Mouse (Mus musculus) B cell, adult 2 months (primary cell): ENCODE results near the gene 1600002K03Rik.

Experiments
- DNase-seq, 2 experiments: peaks; one replicate each; pipeline ENCODE4 v3.0.0; 2022

The 1600002K03Rik gene

DNA sequence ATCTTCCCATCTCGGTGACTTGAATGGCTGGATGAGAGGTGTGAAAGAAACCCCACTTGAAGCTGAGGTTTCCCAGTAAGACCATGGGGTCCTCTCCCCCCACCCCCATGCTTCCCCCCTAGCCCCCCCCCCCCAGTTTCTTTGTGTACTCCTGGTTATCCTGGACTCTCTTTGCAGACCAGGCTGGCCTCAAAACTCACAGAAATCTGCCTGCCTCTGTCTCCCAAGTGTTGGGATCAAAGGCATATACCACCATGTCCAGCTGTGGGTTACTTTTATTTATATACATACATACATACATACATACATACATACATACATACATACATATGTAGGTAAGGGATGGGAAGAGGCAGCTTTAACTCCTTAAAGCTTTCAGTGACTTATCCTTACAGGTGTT lies 3.7 kb upstream of the 1600002K03Rik start:
- no peak for DNase-seq

DNA sequence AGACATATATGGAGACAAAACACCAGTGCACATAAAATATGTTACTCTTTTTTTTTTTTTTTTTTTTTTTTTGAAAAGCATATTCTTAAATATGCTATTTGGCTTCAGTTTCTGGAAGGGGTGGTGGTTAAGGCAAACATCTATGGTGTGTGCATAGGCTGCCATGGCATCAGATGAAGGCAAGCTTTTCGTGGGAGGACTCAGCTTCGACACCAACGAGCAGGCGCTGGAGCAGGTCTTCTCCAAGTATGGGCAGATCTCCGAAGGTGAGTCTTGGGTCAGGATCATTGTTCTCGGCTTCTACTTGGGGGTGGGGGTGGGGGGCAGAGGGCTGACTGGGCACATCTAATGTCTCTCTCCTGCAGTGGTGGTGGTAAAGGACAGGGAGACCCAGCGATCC lies 3.1 kb upstream of the 1600002K03Rik start:
- no peak for DNase-seq

DNA sequence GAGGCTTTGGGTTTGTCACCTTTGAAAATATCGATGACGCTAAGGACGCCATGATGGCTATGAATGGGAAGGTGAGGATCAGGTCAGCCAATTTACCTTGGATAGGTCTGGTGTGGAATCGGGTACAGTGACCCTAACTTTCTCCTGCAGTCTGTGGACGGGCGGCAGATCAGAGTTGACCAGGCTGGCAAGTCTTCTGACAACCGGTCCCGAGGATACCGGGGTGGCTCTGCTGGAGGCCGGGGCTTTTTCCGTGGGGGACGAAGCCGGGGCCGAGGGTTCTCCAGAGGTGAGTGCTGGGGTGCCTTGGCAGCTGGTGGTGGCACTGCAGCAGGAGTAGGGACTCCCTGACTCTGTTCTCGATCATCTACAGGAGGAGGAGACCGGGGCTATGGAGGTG lies 2.7 kb upstream of the 1600002K03Rik start:
- no peak for DNase-seq

- no peak for DNase-seq
Measured at GRCm38 (mm10) chr10:80170601-80171021, 2.1 kb upstream of the 1600002K03Rik start.

DNA sequence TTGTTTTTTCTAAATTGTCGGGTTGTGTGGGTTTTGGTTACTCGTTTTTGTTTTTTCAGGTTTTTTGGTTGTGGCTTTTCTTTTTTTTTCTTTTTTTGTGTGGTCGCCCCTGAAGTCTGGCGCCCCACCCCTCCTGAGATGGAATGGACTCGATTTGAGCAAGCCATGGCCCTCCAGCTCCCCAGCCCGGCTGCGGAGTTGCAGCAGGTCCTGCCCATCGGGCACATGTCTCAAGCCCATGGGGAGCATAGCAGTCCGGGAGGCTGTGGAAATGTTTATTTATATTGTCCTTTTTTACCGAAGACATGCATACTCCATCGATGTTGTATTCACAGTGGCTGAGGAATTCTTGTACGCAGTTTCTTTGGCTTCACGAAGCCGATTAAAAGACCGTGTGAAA lies 1.5 kb upstream of the 1600002K03Rik start:
- no peak for DNase-seq

- no peak for DNase-seq
Measured at GRCm38 (mm10) chr10:80171760-80172526, 801 bp upstream of the 1600002K03Rik start.

- no peak for DNase-seq
Measured at GRCm38 (mm10) chr10:80173358-80173757, 614 bp downstream of the 1600002K03Rik start.

GRCm38 (mm10) chr10:80173955-80174640 lies 1.4 kb downstream of the 1600002K03Rik start:
- DNase-seq, result no peak

GRCm38 (mm10) chr10:80174705-80175104 lies 2.0 kb downstream of the 1600002K03Rik start:
- peak; percentile 55 to 57 for DNase-seq

DNA sequence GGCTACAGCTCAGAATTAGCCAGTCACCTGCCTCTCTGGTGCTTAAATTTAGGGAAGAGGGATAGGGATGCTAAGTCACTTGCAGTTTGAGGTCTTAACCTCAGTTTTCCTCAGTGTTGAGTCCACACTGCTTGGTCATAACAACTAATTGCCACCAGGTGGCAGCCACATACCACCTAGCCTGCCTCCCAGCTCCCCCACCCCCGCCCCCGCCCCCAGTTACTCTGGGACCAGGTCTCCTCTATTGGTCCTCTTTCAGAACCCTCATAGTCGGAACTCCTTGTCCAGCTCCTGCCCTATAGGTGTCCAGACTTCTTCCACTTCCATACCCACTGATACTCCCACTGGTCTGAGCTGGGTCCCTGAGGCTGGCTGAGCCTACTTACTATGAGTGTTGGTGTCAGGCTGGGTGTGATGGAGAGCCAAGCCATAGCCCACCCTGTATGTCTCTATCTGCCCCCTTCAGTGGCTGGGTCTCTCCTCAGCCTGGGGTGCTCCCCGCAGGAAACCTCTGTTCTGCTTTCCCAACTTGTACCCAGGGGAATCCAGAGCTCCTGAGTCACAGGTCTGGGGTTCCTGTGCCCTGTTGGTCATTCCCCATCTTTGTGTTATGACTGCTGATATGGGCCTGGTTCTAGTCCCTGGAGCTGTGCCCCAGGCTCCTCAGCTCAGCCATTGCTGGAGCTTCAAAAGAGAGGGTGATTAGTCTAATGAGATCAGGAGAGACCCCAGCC lies 3.0 kb downstream of the 1600002K03Rik start:
- peak; percentile 54 to 59 for DNase-seq

DNA sequence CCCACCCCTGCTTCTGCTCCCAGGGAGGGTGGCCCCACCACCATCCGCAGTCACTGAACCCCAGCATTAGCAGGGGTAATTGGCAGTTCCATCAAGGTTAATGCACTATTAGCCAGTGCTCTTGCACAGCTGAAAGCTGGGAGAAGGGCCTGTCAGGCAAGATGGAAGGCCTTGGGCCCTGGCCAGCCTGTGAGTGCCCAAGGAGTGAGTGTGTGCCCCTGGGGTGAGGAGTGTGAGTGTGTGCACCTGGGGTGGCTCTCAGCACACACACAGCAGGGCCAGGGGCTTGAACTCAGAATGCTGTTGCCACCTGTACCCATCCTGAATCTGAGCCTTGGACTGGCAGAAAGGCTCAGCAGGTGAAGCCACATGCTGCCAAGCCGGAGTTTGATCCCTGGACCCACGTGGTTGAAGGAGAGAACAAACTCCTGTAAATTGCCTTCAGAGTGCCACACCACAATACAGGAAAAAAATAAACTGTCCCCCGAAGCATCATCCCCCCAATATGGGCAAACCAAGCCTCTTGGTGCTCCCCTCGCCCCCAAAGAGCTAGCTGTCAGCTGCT lies 3.6 kb downstream of the 1600002K03Rik start:
- DNase-seq, result no peak

- no peak for DNase-seq
Measured at GRCm38 (mm10) chr10:80177441-80178279, 4.9 kb downstream of the 1600002K03Rik start.

DNA sequence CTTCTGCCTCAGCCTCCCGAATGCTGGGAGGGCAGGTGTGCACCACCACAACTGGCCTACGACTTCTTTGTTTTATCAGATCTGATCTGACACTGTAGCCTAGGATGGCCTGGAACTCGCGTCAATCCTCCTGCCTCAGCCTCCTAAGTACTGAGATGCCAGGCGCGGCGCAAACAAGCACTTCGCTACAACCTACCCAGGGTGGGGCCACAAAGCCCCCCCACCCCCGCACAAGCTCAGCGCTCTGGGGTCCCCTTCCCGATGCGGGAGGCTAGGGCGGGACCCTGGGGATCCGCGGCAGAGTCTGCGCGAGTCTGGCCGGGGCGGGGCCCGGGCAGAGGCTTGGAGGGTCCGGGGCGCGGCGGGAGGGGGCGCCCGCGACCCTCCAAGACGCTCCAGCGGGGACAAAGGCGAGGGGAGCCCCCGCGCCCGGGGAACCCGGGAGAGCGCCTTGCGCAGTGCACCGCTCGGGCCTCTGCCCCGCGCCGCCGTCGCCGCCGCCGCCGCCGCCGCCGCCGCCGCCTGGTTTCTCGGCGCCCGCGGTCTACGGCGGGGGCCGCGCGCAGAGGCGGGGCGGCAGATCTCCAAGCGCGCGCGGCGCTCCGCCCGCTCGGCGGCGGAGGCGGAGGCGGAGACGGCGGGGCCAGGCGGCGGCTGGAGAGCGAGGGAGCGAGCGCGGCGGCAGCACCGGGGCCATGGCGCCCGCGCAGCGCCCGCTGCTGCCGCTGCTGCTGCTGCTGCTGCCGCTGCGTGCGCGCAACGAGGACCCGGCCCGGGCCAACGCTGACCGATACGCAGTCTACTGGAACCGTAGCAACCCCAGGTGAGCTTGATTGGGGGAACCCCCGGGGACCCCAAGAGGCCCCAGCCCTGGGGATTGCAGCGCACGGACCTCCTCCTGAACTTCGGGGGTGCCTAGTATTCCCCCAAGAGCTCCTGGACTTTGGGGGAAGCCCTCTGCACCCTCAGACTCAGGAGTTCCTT lies 6.6 kb downstream of the 1600002K03Rik start, which contains the start of gene Efna2:
Efna2 (plus strand) TSS at position 415 of the 984 bp plus-strand sequence.
- no peak for DNase-seq

DNA sequence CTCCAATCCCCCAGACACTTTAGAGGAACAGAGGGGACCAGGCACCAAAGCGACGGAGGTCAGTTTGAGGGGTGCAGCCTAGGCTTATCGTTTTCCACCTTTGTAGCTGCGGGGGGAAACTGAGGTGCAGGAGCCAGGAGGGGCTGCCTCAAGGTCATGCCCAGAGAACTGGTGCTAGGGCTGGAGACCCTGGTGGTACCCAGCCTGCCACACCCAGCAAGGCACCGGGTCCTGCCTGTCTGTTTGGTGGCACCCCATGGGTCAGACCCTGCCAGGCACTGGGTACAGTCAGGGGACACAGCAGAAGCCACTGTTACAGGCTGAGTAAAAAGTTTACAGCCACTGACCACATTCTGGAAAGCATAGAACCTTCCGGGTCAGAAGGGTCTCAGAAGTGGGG lies 7.5 kb downstream of the 1600002K03Rik start:
- DNase-seq, result no peak

DNA sequence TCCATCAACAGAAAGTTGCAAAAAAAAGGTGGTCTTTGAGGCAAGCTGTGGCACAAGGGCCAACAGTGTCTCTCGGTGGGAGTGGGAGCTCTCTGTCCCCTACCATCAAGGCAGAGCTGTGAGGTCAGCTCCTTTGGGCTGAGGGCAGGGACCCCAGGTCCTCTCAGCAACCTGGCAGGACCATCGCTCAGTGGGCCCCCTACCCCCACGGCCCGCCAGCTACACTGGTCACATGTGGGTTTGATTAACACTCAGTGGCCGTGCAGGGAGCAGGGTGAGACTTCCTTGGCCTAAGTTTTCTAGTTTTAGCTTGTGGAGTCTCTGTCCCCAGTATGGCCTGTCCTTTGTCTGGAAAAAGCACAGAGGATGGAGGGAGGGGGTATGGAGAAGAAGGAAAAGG lies 8.1 kb downstream of the 1600002K03Rik start:
- DNase-seq, result no peak

DNA sequence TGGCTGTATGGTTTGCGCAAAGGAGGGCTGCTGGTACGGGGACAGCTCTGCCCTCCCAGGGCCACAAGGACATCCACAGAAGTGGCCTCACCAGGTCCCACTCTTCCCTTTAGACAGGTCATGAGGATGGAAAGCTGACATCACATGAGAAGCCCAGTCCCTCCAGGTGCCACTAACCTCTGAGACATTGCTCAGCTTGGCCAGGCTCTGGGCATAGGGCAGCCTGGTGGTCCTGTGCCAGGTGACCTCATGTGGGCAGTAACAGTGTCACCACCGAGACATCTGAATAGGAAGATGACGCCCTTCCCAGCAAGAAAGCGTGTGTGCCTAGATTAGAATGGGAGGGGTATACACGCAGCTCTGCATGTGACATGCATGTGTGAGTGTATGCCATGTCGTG lies 9.8 kb downstream of the 1600002K03Rik start:
- no peak for DNase-seq

GRCm38 (mm10) chr10:80186649-80187048 lies 13.9 kb downstream of the 1600002K03Rik start:
- no peak for DNase-seq

DNA sequence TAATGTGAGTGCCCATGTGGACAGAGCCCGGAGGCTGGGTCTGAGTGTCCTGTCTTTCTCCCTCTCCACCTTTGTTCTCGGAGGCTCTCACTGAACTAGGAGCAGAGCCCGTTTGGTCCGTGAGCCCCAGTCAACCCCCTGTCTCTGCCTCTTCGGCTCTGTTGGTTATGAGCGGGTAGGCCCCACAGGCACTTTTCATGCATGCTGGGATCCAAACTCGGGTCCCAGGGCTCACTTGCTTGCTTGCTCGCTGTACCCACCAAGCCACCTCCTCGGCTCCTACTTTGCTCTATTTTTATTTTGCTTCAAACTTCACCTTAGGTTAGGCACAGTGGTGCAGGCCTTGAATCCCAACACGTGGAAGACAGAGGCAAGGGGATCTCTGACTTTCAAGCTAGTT lies 15.0 kb downstream of the 1600002K03Rik start:
- DNase-seq, result no peak

- DNase-seq, result no peak
Measured at GRCm38 (mm10) chr10:80188453-80189024, 15.8 kb downstream of the 1600002K03Rik start.

- DNase-seq, result no peak
Measured at GRCm38 (mm10) chr10:80189999-80190398, 17.3 kb downstream of the 1600002K03Rik start.
